Mouse (Mus musculus): ENCODE measurements around the gene Plagl2.
A peak's percentile ranks its signal among the peaks of the same experiment; 100 is the strongest.
"Not testable (repeated sequence)": the region's sequence is repeated elsewhere in the genome, so short reads cannot be mapped to it uniquely, and the experiment has no call there.

The Plagl2 gene

DNA sequence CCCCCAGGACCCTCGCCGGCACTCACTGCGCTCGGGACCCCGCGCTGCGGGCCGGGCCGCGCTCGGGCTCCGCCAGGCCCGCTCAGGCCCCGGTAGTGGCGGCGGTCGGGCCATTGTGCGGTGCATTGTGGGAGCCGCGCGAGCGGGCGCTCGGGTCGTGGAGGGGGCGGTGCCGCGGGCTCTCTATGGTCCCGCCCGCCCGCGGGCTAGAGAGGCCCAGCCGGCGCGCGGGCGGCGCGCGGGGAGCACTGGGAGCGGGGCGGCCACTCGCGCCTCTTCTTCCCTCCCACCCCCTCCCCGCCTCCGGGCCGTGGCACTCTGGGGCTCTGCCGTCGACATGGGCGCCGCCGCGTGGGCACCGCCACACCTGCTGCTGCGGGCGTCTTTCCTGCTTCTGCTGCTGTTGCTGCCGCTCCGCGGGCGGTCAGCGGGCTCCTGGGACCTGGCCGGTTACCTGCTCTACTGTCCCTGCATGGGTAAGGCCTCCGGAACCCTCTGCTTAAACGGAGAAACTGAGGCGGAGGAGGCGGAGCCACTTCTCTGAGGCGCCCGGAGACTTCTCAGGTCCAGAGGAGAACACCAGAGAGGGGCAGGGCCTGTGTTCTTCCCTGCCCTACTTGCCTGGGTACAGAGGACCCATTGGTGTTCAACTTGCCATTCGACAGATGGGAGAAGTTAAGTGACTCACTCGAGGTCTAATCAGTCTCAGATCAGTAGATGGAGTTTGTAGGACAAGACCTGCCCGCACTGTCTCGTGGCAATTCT lies at the start of gene Plagl2, which contains the start of gene Pofut1:
Gene Plagl2 (minus strand): TSS at position 177 of the 765 bp plus-strand sequence.
Gene Pofut1 (plus strand): TSS at position 284 of the 765 bp plus-strand sequence.
- peak; percentile 85 to 91 for DNase-seq

DNA sequence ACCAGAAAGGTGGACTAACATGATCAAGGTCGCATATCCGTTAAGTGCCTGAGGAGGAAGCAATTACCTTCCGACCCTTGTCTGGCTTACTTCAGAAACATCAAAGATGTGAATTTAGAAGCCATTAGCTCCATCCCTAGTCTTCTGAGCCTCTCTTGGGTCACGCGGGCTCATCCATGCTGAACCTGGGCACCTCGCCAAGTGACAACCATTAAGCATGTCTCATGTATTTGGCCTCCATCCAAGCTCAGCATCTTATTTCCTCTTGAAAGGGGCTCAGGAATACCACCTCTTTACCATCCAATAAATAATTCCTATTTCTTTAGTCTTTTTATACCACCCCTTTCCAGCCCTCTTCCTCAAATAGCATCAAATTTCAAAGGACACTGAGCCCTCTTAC lies 46.6 kb upstream of the Plagl2 start:
- no peak for DNase-seq

DNA sequence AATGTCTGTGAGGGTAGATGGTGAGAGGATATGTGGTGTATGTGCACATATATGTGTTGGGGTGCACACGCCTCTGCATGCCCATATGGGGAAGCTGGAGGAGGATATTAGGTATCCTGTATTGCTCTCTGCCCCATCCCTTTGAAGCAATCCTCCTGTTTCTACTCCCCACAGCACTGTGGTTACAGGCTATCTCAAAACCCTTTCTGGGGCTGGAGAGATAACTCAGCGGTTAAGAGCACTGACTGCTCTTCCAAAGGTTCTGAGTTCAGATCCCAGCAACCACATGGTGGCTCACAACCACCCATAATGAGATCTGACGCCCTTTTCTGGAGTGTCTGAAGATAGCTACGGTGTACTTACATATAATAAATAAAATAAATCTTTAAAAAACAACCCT lies 45.3 kb upstream of the Plagl2 start:
- DNase-seq, result no peak

DNA sequence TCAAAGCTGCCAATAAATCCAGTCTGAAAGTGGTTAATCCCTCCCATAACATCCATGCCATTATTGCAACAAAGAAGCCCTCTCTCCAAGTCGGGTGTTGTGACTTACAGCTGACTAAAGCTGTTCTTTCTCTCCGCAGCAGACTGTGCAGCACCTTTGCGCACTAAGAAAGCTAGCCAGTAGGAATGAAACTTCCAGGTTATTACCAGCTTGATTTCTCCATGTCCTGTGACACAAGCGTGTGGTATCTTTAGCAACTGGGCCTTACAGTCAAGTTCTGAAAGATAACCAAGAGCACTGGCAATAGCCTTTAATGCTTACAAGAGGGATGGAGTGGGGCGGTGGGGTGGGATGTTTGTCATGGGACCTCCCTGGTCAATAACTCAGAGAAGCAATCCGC lies 42.7 kb upstream of the Plagl2 start:
- no peak for DNase-seq

DNA sequence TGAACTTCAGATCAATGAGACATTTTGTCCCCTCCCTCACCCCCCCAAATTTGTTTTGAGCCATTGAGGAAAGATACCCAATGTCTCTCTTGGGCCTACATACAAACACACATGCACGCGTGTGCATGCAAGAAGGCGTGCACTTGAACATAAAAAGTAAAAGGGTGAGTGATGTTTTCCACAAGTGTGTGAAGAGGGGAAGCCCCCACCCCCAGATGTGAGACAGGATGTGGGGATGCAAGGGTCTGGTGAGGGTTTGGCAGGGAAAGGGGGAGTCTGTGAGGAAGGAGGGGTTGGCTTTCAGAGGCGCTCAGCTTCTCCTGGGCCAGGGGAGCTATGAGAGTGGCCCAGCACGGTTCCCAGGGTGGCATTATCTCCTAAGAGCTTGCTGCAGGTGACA lies 37.1 kb upstream of the Plagl2 start:
- no peak for DNase-seq

GRCm38 (mm10) chr2:153276846-153277245 lies 35.6 kb upstream of the Plagl2 start:
- not testable (repeated sequence) for DNase-seq

GRCm38 (mm10) chr2:153276440-153276839 lies 35.2 kb upstream of the Plagl2 start:
- DNase-seq, result no peak

DNA sequence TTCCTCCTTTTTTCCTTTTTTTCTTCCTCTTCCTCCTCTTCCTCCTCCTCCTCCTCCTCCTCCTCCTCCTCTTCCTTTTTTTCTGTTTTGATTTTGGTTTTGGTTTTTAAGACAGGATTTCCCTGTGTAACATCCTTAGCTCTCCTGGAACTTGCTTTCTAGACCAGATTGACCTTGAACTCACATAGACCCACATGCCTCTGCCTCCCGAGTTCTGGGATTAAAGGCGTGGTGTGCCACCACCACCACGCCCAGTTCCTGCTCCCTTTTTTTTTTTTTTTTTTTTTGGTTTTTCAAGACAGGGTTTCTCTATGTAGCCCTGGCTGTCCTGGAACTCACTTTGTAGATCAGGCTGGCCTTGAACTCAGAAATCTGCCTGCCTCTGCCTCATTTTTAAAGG lies 34.4 kb upstream of the Plagl2 start:
- DNase-seq, result not testable (repeated sequence)

GRCm38 (mm10) chr2:153274919-153275247 lies 33.7 kb upstream of the Plagl2 start:
- DNase-seq, result no peak

DNA sequence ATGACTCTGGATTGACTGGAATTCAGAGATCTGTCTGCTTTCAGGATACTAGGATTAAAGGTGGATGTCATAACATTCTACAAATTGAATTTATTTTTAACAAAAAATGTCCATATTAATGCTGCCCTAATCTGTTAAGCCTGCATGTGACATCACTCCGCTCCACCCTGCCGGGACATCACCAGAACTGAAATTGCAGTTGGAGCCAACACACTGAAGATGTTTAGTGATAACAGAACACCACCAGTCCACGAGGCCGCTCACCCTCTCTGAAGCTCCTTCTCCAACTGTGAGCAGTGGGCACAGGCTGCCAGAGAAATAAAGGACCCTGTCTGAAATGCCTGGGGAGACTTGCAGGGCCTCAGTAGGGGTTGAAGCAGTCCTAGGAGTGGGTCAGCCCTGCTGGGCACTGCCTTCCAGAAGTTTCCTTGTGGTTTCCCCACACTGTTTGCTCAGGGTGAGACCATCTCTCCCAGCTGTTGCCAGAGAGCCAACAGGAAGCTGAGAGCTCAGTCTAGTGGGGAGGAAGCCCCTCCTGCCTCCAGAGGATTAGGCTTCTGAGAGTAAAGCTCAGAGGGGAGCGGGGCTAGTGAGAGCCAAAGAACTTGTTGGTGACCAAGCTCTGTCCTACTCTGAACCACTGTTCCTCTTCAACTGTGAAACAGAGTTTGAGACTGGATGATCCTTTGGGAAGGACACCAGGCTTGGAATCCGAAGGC lies 33.1 kb upstream of the Plagl2 start:
- DNase-seq, result not testable (repeated sequence)

DNA sequence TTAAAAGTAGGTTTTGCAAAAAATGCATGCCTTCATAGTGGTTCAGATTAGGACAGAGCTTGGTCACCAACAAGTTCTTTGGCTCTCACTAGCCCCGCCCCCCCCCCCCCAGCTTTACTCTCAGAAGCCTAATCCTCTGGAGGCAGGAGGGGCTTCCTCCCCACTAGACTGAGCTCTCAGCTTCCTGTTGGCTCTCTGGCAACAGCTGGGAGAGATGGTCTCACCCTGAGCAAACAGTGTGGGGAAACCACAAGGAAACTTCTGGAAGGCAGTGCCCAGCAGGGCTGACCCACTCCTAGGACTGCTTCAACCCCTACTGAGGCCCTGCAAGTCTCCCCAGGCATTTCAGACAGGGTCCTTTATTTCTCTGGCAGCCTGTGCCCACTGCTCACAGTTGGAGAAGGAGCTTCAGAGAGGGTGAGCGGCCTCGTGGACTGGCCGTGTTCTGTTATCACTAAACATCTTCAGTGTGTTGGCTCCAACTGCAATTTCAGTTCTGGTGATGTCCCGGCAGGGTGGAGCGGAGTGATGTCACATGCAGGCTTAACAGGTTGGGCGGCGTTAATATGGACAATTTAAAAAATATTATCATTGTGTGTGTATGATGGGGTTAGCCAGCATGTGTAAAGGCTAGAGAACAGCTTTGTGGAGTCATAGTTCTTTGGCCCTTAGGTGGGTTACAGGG lies 29.1 kb upstream of the Plagl2 start:
- DNase-seq, result not testable (repeated sequence)

DNA sequence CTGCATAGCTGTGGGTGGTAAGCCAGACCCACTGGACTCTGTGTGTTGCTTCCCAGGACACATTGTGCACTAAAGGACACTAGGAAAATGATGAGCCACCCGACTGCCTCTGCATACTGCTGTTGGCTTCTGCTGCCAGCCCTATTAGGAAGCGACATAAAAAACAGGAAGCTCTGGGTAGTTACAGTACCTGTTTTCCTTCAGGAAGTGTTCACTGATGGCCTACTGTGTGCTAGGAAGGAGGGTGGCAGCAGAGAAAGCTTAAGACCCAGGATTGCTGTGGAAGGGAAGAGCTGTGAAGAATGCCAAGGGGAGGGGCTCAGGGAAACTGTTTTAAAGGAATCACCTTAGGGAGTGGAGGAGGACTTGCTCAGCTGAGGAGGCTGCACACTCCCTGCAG lies 26.1 kb upstream of the Plagl2 start:
- DNase-seq, result no peak

- peak; percentile 37 to 48 for DNase-seq
Measured at GRCm38 (mm10) chr2:153263053-153263452, 21.8 kb upstream of the Plagl2 start.

GRCm38 (mm10) chr2:153259864-153260674 lies 18.8 kb upstream of the Plagl2 start:
- DNase-seq, result no peak

- DNase-seq, result peak in 1 of 2 experiments; percentile 41
Measured at GRCm38 (mm10) chr2:153259030-153259863, 18.0 kb upstream of the Plagl2 start.

DNA sequence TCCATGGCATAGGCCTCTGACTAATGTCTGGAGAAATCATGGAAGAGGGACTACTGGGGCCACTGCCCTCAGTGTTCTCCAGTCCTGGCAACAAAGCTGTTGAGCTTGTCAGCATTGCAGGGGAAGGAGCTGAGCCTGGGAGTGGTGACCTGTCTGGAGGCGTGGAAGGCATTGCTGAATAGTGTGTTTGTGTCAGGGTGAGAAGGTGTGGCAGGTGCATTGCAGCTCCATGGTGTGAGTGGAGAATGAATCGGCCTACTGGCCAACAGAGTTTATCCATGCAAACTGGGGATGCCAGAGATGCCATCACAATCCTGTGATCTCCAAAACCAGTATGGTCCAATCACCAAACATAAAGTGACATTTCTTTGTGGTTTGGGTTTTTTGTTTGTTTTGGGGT lies 15.4 kb upstream of the Plagl2 start:
- no peak for DNase-seq

DNA sequence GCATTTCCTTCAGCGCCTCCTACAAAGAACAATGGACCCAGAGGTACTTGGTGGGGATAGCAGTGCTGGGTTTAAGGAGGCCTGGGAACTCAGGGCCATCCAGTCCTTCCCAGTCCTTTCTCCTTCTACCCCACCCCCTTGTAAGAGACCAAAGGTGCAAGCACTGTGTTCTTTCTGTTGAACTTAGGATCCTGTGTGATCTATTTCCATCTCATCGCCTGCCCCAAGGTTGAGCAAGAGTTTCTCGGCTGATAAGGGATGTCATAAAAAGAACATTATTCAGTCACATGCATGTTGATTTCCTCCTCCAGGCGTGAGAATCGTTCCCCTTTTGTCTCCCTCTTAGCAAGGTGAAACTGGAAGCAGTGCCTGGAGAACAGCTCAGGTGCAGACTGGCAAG lies 8.5 kb upstream of the Plagl2 start:
- no peak for DNase-seq

GRCm38 (mm10) chr2:153242156-153242555 lies 930 bp upstream of the Plagl2 start:
- no peak for DNase-seq

GRCm38 (mm10) chr2:153240701-153241235 lies 458 bp downstream of the Plagl2 start:
- DNase-seq, result no peak

- DNase-seq, result no peak
Measured at GRCm38 (mm10) chr2:153239860-153240480, 1.3 kb downstream of the Plagl2 start.

Data from spleen, adult 18-20 months (tissue).